Mouse (Mus musculus) hindbrain, embryonic 11.5 days (tissue): ENCODE measurements around the gene Ubxn6. TPM values are rescaled to one million over a fixed set of nuclear protein-coding genes. Genes with fewer than 3 reads are reported as not detected.
"Not testable (repeated sequence)": the region's sequence is repeated elsewhere in the genome, so short reads cannot be mapped to it uniquely, and the experiment has no call there.

Experiments used
- ATAC-seq: fragments of 200-750 bp; cut with Nextera tagmentation; 2 replicates; pipeline ENCODE4 v1.8.0; 2017; ENCODE audit warnings: mild to moderate bottlenecking, moderate TSS enrichment, moderate library complexity; ENCODE audit not compliant: low FRiP score
- DNase-seq: peaks from one replicate; pipeline ENCODE4 v3.0.0-alpha.2; 2015; ENCODE audit warnings: low spot score
- H3K27ac ChIP-seq: fragments of 300-500 bp; sonication (generic); 2 replicates; pipeline ENCODE4 v1.5.1; 2014; ENCODE audit warnings: mild to moderate bottlenecking, low read depth, low read length
- H3K27me3 ChIP-seq: fragments of 300-500 bp; sonication (generic); 2 replicates; pipeline ENCODE4 v1.6.1; 2014; ENCODE audit warnings: mild to moderate bottlenecking, low read length, moderate library complexity, mixed read lengths; ENCODE audit not compliant: control insufficient read depth, insufficient read depth
- H3K36me3 ChIP-seq: fragments of 300-500 bp; sonication (generic); 2 replicates; pipeline ENCODE4 v1.6.1; 2014; ENCODE audit warnings: mild to moderate bottlenecking, low read length, moderate library complexity, mixed read lengths; ENCODE audit not compliant: control insufficient read depth, insufficient read depth
- H3K4me1 ChIP-seq: fragments of 300-500 bp; sonication (generic); replicated peaks from 2 replicates; pipeline ENCODE4 v1.6.1; 2014; ENCODE audit warnings: low read length, mixed read lengths; ENCODE audit not compliant: control insufficient read depth, insufficient read depth
- H3K4me2 ChIP-seq: fragments of 300-500 bp; sonication (generic); replicated peaks from 2 replicates; pipeline ENCODE4 v1.6.1; 2014; ENCODE audit warnings: mild to moderate bottlenecking, low read depth, low read length
- H3K4me3 ChIP-seq: fragments of 300-500 bp; sonication (generic); 2 replicates; pipeline ENCODE4 v1.5.1; 2014; ENCODE audit warnings: low read depth, low read length
- H3K9ac ChIP-seq: fragments of 300-500 bp; sonication (generic); 2 replicates; pipeline ENCODE4 v1.6.1; 2014; ENCODE audit warnings: low read depth, low read length
- H3K9me3 ChIP-seq: fragments of 300-500 bp; sonication (generic); 2 replicates; pipeline ENCODE4 v1.6.1; 2016; ENCODE audit warnings: low read length; ENCODE audit not compliant: control insufficient read depth
- WGBS: fragments of 180-500 bp; shearing (Covaris S2); extraction: QIAGEN DNeasy Blood & Tissue Kit; methylation state at CpG from one replicate; pipeline ENCODE4 v1.1.7; 2014; 5-methylcytosine and 5-hydroxymethylcytosine counted together
- polyA plus RNA-seq: library from polyadenylated mRNA; unstranded; fragments of >200 nt; fragmentation: Nextera tagmentation; extraction: Ambion mirVana; gene quantifications from 2 replicates; pipeline ENCODE4 v1.2.1, GENCODE M21; 2014

The Ubxn6 gene
- polyA plus RNA-seq, 1 experiment from 2014 or later = 51.1 TPM

DNA sequence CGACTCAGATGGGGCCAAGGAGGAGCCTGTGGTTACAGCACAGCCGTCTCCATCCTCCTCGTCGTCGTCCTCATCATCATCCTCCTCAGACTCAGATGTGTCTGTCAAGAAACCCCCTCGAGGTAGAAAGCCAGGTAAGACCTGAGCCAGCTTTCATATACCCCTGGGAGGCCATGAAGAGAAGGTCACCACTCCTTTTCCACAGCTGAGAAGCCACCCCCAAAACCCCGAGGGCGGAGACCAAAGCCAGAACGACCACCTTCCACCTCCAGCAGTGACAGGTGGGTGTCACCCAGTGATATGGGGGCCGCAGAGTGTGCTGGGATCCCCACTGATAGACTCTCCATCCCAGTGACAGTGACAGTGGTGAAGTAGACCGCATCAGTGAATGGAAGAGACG lies 22.1 kb upstream of the Ubxn6 start:
- peaks cover 35% of the 10 kb centered on the region for H3K36me3 ChIP-seq
- no peak overlapping the region for H3K9ac ChIP-seq
- H3K27ac ChIP-seq = no peak overlapping the region
- H3K9me3 ChIP-seq = no peaks in the 10 kb centered on the region
- 89% methylated on average over 12 of the region's 12 CpGs for WGBS
- H3K4me1 ChIP-seq = no peaks in the 10 kb centered on the region
- H3K4me2 ChIP-seq = no peak overlapping the region
- ATAC-seq (no peak), DNase-seq (no peak)
- no peak overlapping the region for H3K4me3 ChIP-seq
- H3K27me3 ChIP-seq = no peaks in the 10 kb centered on the region

DNA sequence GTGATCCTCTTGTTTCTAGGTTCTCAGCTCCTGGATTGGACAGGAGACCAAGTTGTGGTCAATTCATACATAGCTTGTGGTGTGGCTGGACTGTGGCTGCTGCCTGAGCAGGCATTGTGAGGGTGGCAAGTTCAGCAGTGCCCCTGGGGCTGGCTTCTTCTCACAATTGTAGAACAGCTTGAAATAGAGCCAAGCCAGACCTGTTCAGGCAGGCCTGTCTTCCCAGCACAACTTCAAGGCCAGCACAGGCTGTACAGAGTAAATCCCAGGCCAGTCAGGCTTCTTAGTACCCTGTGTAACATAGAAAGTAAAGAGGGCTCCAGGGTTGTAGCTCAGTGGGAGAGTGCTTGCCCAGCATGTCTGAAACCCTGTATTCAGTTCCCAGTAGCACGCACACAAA lies 18.0 kb upstream of the Ubxn6 start:
- ATAC-seq = no peak
- WGBS = 95% methylated on average over 1 of the region's 1 CpGs
- Histone ChIP-seq H3K9me3 (no peaks in the 10 kb centered on the region), H3K4me2 (no peak overlapping the region), H3K27ac (no peak overlapping the region), H3K4me1 (no peaks in the 10 kb centered on the region), H3K9ac (no peak overlapping the region), H3K4me3 (no peak overlapping the region), H3K27me3 (no peaks in the 10 kb centered on the region), H3K36me3 (peaks cover 20% of the 10 kb centered on the region; the same call in 1 of the 2 replicates)
- DNase-seq = no peak

DNA sequence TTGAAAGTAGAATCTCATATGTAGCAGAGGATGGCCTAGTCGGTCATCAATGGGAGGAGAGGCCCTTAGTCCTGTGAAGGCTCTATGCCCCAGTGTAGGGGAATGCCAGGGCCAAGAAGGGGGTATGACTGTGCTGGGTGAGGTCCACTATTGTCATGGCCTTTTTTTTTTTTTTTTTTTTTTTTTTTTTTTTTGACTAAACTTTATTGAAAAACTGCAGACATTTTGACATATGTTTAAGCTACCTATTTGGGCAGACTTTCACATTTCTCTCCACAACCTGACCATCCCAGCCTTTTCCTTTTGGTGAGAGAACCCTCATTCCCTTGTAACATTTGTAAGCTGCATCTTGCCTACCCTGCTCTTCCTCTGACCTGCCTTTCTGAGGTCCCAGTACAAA lies 17.5 kb upstream of the Ubxn6 start:
- ATAC-seq (no peak), DNase-seq (no peak)
- H3K27ac ChIP-seq = no peak overlapping the region
- H3K9me3 ChIP-seq = no peaks in the 10 kb centered on the region
- no peak overlapping the region for H3K9ac ChIP-seq
- no peaks in the 10 kb centered on the region for H3K27me3 ChIP-seq
- H3K4me1 ChIP-seq = no peaks in the 10 kb centered on the region
- WGBS = 77% methylated on average over 1 of the region's 1 CpGs
- no peak overlapping the region for H3K4me2 ChIP-seq
- H3K36me3 ChIP-seq = peaks cover 16% of the 10 kb centered on the region; the same call in 1 of the 2 replicates
- H3K4me3 ChIP-seq = no peak overlapping the region

DNA sequence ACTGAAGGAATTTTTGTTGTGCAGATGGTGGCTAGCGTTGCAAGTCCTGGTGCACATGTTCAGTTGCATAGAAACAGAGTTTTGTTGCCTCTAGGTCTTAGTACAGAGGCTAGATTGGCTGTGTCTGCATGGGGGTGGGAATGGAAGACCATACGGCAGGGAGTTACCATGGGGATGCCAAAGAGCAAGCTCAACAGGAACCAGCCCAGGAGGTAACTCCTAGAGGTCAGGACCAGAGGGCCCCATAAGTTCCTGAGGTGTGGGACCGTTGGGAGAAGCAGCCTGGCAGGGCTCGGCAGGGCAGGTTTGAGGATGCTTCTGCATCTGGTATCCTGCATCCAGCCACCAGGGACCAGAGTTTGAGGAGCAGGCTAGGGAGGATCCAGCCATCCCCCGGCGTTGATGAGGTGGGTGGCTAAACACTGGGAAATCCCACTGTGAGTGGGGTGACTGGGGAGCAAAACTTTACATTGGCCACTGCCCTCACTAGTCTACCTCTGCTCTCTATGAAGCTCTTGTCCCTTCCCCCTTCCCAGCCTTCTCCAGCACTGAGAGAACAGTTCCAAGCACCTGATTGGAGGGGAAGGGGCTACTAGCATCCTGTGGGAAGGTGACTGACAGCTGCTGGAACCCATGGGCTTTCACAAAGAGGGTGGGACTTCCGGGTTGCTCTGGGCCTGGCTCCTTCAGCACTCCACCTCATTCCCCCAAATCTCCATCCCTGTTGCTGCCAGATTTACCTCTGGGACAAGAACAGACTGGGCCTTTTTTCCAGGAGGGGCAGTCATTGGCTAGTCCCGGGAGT lies 6.2 kb upstream of the Ubxn6 start:
- Histone ChIP-seq H3K4me1 (peaks cover 2% of the 10 kb centered on the region), H3K36me3 (peaks cover 3% of the 10 kb centered on the region; the same call in 1 of the 2 replicates), H3K27me3 (no peaks in the 10 kb centered on the region), H3K4me2 (peak overlapping the region; percentile 97), H3K27ac (peak overlapping the region; percentile 53; the same call in 1 of the 2 replicates), H3K4me3 (peak overlapping the region; percentile 94), H3K9ac (peak overlapping the region; percentile 81), H3K9me3 (no peaks in the 10 kb centered on the region)
- DNase-seq (peak; percentile 84), ATAC-seq (peak; percentile 48)
- 6% methylated on average over 8 of the region's 8 CpGs for WGBS

DNA sequence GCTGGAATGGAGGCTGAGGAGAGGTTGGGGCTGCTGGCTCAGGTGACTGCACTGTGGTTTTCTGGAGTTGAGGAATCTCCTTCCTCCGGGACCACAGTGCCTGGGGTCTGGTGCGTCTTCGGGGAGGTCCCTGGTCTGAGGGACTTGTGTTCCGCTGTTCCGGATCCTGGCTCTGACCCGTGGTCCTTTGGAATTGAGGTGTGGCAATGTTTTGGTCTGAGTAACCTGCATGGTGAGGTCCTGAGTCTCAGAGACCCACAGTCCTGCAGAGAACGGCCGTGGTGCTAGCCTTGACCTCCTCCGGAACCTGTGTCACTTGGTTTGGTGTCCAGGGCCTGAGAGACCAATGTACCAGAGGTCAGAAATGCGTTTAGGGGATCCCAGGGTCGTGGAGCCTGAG lies 5.1 kb upstream of the Ubxn6 start:
- DNase-seq (no peak), ATAC-seq (no peak)
- Histone ChIP-seq H3K4me1 (peaks cover 2% of the 10 kb centered on the region), H3K9me3 (no peaks in the 10 kb centered on the region), H3K36me3 (peaks cover 3% of the 10 kb centered on the region; the same call in 1 of the 2 replicates), H3K27ac (peak overlapping the region; percentile 71; the same call in 1 of the 2 replicates), H3K4me2 (peak overlapping the region; percentile 97), H3K9ac (peak overlapping the region; percentile 81), H3K27me3 (no peaks in the 10 kb centered on the region), H3K4me3 (peak overlapping the region; percentile 94)
- under 1% methylated on average over 11 of the region's 11 CpGs for WGBS

DNA sequence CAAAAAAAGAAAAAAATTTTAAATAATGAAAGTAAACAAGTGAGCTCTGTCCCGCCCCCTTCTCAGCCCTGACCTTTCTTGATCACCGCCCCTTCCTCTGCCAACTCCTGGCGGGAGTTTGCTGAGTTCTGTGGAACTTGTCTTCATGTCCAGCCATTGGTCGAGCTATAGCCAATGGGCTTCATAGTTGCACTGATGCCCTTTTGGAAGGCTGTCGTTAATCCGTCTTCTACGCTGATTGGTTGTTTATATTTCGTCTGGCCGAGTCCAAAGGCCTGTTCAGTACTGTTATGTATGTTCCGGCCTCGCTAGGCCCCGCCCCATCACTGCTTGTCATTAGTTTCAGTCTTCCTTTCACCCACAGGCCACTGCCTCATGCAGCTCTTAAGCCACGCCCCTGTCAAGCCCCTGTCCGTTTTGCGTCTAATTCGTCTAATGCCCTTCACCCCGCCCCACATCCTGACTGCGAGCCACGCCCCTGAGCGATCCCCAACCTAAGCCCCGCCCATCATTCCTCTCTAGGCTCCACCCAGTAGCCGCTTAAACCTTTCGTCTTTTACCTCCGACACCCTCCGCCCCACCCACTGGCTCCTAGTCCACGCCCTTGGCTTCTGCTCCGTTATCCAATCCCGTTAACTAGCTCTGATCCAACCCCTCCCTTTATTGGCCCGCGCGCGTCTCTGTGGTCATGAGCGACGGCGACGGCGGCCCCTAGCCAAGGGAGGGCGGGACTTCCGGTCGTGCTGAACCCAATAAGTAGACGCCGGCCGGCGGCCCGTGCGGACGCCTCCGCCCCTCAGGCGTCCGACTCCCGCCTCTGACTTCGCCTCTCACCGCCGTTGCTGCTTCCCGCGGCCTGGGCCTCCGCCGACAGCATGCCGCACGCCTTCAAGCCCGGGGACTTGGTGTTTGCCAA lies 4.3 kb upstream of the Ubxn6 start, which contains the start of gene Hdgfl2:
TSS of gene Hdgfl2 (plus strand) at position 755 of the 916 bp plus-strand sequence.
- Histone ChIP-seq H3K4me2 (peak within 1 kb of the TSS; percentile 97), H3K9ac (peak within 1 kb of the TSS; percentile 81), H3K9me3 (no peaks in the 10 kb centered on the region), H3K27ac (peak within 1 kb of the TSS; percentile 71; the same call in 1 of the 2 replicates), H3K36me3 (peaks cover 3% of the 10 kb centered on the region; the same call in 1 of the 2 replicates), H3K4me3 (peak within 1 kb of the TSS; percentile 94), H3K4me1 (peaks cover 2% of the 10 kb centered on the region), H3K27me3 (no peaks in the 10 kb centered on the region)
- under 1% methylated on average over 57 of the region's 61 CpGs for WGBS
- peak; percentile 100 for DNase-seq
- ATAC-seq = peak; percentile 93

DNA sequence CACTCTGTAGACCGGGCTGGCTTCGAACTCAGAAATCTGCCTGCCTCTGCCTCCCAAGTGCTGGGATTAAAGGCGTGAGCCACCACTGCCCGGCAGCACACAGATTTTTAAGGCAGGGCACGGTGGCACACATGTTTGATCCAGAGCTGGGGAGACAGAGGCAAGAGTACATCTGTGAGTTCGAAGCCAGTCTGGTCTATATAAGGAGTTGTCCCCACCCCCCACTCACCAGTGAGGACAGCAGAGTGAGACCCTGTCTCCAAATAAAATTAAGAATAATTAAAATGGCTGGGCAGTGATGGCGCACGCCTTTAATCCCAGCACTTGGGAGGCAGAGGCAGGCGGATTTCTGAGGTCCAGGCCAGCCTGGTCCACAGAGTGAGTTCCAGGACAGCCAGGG lies 3.5 kb upstream of the Ubxn6 start:
- not testable (repeated sequence) for ATAC-seq, H3K9ac ChIP-seq, H3K27ac ChIP-seq, H3K27me3 ChIP-seq, H3K36me3 ChIP-seq, DNase-seq, H3K4me1 ChIP-seq, H3K4me3 ChIP-seq, H3K9me3 ChIP-seq
- 67% methylated on average over 9 of the region's 9 CpGs for WGBS
- H3K4me2 ChIP-seq = 0 out of 2 replicates have a peak overlapping the region, but pooled peaks have one; percentile 17

DNA sequence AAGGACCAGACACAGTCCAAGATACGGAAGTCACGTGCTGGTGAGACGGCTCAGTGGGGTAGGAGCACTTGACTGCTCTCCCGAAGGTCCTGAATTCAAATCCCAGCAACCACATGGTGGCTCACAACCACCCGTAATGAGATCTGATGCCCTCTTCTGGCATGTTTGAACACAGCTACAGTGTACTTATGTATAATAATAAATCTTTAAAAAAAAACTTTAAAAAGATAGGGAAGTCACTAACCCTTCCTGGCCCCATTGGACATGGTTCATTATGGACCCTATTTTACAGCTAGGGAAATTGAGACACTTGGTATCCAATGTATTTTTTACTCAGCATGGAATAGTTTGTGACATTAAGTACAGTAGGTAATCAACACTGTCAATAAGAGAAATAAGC lies 2.7 kb upstream of the Ubxn6 start:
- Histone ChIP-seq H3K4me1 (peaks cover 5% of the 10 kb centered on the region), H3K27me3 (no peaks in the 10 kb centered on the region), H3K9me3 (no peaks in the 10 kb centered on the region), H3K36me3 (no peaks in the 10 kb centered on the region), H3K4me3 (no peak overlapping the region), H3K4me2 (no peak overlapping the region), H3K27ac (no peak overlapping the region), H3K9ac (no peak overlapping the region)
- DNase-seq (no peak), ATAC-seq (no peak)
- WGBS = 90% methylated on average over 5 of the region's 5 CpGs
